Mouse (Mus musculus) ES-CJ7 (cell line): ENCODE measurements at regions not wholly inside any gene's neighbourhood (a gene's known extent, or its start where the extent isn't known, plus 50 kb on each side); places are given as distances from the start of the nearest gene placed in this dataset.

Experiments used
- DNase-seq: peaks from one replicate; pipeline ENCODE4 v3.0.0; 2011; ENCODE audit warnings: low read depth, low spot score

DNA sequence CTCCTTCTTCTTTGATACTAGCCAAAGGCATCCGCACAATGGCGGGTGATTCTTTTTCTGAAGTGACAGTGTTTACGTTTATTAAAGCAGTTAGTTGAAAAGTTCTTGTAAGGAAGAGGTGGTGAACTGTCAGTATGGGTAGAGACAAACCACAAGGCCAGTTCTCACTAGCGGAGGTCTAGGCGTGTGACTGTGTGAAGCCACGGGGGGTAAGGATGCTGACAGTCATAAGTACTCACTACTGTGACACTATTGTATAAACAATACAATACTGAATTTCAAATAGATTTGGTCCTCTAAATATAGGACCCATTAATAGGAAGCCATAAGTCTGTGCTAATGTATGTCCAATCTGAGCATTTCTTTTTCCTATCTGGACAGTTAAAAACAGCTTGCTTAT is 161.9 kb downstream of the Cxcl12 start:
- no peak for DNase-seq

GRCm38 (mm10) chr6:117330726-117331360 is 162.5 kb downstream of the Cxcl12 start:
- DNase-seq, result no peak

DNA sequence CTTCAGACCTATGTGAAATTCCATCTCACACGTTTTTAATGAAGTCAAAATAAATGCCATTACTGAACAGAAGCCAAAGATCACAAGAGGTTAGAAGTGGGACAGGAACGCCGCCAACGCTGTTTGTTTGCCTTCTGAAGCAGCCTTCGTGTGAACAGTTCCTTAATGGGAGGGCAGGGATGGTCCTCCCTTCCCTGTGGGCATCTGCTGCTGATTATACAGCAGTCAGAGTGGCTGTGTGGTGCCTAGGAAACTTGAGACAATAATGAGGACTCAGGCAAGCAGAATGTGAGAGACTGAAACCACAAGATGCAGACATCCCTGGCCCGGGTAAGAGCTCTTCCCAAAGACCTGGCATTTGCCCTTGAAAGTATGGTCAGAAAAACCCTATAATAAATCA is 164.3 kb downstream of the Cxcl12 start:
- no peak for DNase-seq

GRCm38 (mm10) chr6:117342123-117342522 is 173.8 kb downstream of the Cxcl12 start:
- no peak for DNase-seq

DNA sequence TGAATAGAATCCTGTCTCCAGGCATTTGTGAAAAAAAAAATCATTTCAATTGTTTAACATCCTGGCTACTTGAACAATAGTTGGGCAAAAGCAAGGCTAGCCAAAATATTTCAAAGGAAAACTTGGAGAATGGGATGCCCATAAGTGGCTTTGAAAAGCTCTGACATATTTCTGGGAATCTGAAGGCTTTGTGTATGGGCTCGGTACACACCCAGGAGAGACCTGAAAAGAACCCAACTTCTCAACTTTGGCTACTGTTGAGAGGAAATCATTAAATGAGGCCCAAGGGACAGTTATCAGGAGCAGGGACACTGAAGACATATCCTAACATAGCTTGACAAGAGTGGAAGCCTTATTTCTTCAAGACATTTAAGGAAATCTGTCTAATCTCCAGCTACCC is 179.0 kb downstream of the Cxcl12 start:
- no peak for DNase-seq

DNA sequence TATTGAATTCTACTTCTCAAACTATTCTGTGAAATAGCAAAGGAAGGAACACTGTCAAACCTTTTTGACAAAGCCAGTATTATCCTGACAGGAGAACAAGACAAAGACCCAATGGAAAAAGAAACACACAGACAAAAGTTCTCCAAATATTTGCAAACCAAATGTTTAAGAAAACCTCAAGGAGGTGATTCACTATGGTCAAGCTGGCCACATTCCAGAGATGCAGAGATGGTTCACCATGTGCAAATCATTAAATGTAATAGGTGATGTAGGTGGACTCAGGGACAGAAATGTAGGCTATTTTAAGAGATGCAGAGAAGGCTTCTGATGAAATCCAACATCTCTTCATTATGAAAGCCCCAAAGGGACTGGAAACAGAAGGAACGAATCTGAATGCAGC is 183.5 kb downstream of the Cxcl12 start:
- no peak for DNase-seq

DNA sequence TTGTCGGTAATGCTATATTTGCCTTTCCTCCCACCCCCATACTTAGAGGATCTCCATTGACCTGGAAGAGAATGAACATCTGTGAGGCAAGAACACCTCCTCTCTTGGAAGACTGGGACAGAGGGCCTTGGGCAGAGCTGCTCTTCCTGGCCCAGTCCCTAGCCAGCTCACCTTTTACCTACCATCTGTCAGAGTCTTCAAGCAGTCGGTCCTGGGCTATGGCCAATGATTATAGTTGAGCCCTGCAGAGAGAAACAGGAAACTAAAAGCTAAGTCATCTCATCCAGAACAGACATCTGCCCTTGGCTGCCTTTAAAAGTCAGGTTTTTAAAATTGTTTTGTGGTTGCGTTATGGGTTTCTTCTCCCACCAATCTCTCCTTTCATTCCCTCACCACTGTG is 184.8 kb downstream of the Cxcl12 start:
- no peak for DNase-seq

- DNase-seq, result no peak
Observed at GRCm38 (mm10) chr6:117356101-117356500, 187.8 kb downstream of the Cxcl12 start.

- no peak for DNase-seq
Observed at GRCm38 (mm10) chr6:117359401-117359800, 191.1 kb downstream of the Cxcl12 start.

GRCm38 (mm10) chr6:117366563-117366962 is 198.2 kb downstream of the Cxcl12 start:
- no peak for DNase-seq

DNA sequence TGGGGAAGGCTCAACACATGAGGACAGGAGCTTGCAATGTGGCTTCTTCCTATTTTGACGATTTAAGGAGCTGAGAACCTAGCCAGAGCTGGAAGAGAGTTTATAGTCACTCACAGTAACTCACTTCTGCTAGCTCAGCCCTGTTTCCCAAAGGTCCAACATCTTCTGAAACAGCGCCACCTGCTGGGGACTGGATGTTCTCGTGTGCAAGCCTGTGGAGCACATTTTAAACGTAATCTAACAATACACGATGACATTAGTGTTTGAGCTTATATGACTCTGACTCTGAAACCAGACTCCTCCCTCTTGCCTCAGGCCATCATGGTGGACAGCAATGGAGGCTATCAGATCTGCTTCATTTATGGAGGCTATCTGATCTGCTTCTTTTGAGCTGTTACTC is 207.7 kb downstream of the Cxcl12 start:
- DNase-seq, result peak; percentile 37

- DNase-seq, result no peak
Observed at GRCm38 (mm10) chr6:117379904-117380303, 211.6 kb downstream of the Cxcl12 start.

GRCm38 (mm10) chr6:117390233-117390848 is 222.0 kb downstream of the Cxcl12 start:
- DNase-seq, result no peak

GRCm38 (mm10) chr6:117393480-117393879 is 225.1 kb downstream of the Cxcl12 start:
- no peak for DNase-seq

DNA sequence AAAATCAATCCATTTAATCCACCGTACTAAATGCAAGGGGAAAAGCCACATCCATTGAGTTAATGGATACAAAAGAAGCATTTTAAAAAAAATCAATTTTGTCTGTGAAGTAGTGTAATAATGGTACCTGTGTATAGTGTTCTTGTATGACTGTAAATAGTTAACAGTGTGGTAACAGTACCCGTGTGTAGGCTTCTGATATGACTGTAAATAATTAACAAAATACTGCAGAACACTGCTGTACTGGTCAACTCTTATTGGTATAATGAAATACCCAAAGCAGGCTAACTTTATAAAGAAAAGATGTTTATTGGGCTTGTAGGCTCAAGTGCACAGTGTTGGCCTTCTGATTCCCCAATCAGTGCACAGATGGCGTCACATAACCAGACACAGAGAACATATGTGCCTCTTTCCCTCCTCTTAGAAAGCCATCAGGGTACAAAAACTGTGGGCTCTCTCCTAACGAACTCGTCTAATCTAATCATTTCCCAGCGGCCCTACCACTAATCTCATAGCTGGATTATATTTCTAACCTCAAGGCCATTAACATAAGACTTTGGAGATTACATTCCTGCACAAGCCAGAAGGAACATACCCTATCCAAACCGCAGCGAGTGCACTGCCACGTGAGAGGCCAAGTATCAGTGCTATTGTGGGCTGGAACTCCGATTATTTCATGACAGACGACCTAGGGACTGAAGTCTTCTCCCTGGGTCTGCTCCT is 237.4 kb downstream of the Cxcl12 start:
- DNase-seq, result no peak

DNA sequence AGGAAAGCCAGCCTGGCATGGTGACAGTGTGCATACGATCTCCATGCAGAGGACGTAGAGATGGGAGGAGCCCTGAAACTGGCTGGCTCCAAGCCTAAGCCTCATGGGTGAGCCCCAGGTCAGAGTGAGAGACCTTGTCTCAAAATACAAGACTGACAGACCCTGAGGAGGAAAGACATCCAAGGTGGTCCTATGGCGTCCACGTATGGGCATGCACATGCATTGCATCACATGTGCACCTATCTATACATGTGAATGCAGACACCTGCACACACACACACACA is 237.9 kb downstream of the Cxcl12 start:
- no peak for DNase-seq

DNA sequence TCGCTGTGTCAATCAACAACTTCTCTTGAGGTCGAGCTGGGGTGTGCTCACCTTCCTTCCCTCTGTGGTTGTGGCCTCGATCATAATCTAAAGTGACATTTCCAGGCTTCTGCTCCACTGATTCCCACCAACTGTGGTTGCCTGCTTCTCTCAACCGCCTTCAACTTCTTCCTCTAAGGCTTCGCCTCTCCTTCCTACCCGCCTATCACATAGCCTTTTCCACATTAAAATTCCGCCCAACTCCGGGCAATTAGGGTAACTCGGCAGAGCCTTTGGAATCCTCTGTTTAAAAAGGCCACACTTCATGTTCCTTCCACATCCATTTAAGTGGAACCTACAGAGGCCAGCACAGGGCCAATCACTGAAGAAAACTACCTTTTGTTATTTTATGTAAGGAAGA is 238.4 kb downstream of the Cxcl12 start:
- DNase-seq, result no peak

DNA sequence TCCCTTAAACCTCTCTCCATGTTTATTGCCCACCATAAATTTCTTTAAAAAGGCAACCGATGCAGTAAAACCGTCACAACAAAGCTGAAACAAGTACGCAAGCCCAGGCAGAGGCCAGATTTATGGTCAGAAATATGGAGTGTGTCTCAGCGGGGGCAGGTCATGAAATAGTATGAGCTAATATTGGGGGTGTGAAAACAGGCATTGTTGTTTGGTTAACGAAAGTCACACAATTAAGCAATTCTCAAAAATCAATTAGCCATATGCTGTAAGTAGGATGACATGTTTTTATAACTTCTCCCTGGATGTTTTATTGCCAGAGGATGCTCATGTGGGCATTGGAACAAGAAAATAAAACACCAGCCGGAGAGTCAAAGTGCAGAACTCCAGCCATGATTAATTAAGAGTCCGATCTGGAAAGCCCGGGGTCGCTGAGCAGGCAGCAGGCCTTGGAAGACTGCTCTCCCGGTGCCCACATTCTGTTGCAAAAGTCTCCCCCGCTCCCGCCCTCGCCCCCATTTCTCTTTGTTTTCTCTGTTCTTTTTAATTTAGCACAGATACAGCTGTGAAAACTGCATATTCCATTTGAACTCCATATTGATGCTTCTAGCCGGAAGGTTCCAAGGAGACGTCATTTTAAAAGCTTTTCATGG is 239.0 kb downstream of the Cxcl12 start:
- DNase-seq, result no peak

GRCm38 (mm10) chr6:117407953-117408352 is 239.6 kb downstream of the Cxcl12 start:
- DNase-seq, result no peak

DNA sequence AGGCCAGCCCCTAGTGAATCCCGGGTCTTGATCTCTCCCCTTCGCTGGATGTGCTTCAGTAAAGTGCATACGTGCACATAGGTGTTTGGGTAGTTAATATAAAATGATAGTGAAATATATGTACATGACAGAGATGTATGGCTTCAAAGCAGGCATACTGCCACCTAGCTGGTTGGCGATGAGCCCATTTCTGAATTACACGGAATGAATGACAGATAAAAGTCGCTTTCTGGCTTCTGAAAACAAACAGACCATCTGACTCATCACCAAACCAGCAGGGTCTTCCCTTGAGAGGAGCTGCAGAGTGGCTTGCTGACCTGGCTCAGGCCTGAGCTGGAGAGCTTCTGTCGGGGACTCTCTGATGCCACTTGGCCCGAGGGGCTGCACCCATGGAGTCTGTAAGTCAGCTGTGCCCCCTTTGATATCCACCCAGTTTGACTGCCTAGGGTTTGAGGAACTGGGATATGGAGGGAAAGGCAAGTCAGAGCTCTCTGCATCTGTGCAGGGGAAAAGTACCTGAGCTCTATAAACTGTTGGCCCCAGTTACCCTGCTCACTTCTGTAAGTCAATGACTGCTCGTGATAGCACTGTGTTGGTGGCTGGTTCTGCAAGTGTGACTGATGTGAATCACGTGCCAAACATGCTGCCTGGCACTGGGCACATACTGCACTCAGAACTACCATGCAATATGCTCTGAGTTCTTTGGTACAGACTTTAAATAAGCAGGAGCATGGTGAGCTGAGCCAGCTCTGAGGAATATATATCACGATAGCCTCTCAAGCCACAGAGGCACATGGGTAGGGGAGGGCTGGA is 240.8 kb downstream of the Cxcl12 start:
- no peak for DNase-seq

DNA sequence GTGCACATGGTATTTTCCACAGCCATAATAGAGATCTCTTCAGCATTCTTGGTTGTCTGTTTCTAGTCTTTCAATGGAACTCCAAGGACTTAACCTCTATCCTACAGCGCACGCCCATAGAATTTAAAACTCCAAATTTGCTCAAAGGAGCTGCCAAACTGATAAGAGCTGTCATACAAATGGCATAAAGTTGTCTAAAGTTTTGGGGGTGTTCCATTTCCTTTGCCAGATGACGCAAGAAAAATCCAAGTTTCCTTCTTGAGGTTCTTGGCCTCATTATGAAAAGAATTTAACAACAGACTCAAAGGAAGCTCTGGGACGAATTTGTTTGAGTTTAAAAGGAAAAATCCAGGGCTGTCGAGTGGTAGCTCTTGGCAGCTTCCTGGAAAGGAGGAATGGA is 246.6 kb downstream of the Cxcl12 start:
- DNase-seq, result no peak

- no peak for DNase-seq
Observed at GRCm38 (mm10) chr6:117415901-117416300, 247.6 kb downstream of the Cxcl12 start.
